Mouse (Mus musculus) MEL (cell line): ENCODE results near the gene Gm49396.

Experiments
- BHLHE40 ChIP-seq: IDR thresholded peaks from 2 replicates; pipeline ENCODE4 v1.6.1; 2012; ENCODE audit warnings: low read depth, mild to moderate bottlenecking, inconsistent platforms, low read length, improper control_type of control experiment, borderline replicate concordance
- CTCF ChIP-seq, 3 experiments: IDR thresholded peaks in 2 of 3; conservative IDR thresholded peaks in 1 of 3; 2 replicates each; pipeline ENCODE4 v1.5.1; 2011 to 2012; ENCODE audit warnings: low read length in 3 of 3, low read depth in 2 of 3, mild to moderate bottlenecking in 2 of 3, improper control_type of control experiment in 1 of 3, inconsistent platforms in 1 of 3, mixed read lengths in 1 of 3, moderate library complexity in 1 of 3; ENCODE audit not compliant: control insufficient read depth in 1 of 3, insufficient read depth in 1 of 3, poor library complexity in 1 of 3, severe bottlenecking in 1 of 3
- EP300 ChIP-seq, 2 experiments: IDR thresholded peaks; 2 replicates each; pipeline ENCODE4 v1.6.1; 2011; ENCODE audit warnings: improper control_type of control experiment in 2 of 2, low read length in 2 of 2, low read depth in 1 of 2, mild to moderate bottlenecking in 1 of 2
- JUND ChIP-seq: IDR thresholded peaks from 2 replicates; pipeline ENCODE4 v1.6.1; 2011; ENCODE audit warnings: low read depth, mild to moderate bottlenecking, improper control_type of control experiment, low read length
- KAT2A ChIP-seq: conservative IDR thresholded peaks from 2 replicates; pipeline ENCODE4 v1.6.1; 2012; ENCODE audit warnings: low read depth, low read length, improper control_type of control experiment, inconsistent platforms
- POLR2A ChIP-seq, 2 experiments: IDR thresholded peaks; 2 replicates each; pipeline ENCODE4 v1.6.1; 2011 to 2012; ENCODE audit warnings: low read length in 2 of 2, mild to moderate bottlenecking in 2 of 2, control low read depth in 1 of 2, improper control_type of control experiment in 1 of 2, low read depth in 1 of 2, moderate library complexity in 1 of 2; ENCODE audit not compliant: control insufficient read depth in 1 of 2, insufficient read depth in 1 of 2, poor library complexity in 1 of 2
- RCOR1 ChIP-seq: IDR thresholded peaks from 2 replicates; pipeline ENCODE4 v1.6.1; 2012; ENCODE audit warnings: low read depth, mild to moderate bottlenecking, inconsistent platforms, low read length, improper control_type of control experiment
- ZKSCAN1 ChIP-seq: IDR thresholded peaks from 2 replicates; pipeline ENCODE4 v1.6.1; 2012; ENCODE audit warnings: low read depth, mild to moderate bottlenecking, inconsistent platforms, low read length, improper control_type of control experiment, moderate library complexity

DNA sequence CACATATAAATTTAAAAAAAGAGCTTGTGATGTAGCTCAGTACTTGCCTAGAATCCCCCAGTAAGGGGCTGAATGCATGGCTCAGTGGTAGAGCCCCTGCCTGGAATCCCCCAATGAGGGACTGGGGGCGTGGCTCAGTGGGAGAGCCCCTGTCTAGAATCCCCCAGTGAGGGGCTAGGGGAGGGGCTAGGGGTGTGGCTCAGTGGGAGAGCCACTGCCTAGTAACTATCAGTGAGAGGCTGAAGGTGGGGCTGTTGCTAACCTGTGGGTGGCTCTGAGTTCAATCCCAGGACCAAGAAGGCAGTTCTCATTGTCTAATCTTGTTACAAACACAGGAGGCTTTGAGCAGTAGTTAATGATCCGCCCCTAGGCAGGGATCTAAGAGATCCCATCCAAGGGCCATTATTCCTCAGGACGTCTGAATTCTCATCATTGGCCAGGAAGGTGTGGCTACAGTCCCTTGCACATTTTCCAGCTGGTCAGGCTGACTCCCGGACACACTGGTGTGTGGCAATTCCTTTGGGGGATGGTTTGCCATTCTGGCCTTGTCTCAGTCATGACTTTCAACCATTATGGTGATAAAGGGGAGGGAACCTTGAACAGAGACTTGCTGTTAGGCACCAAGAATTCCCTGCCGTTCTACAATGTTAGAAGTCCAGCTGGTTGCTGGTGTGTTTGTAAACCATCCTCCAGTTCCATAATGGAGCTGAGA is 52.1 kb downstream of the Gm49396 start:
- TF ChIP-seq ZKSCAN1, result no peak
- no peak for TF ChIP-seq CTCF (IDR thresholded peaks at IDR 0.05 in 2 of 3, conservative IDR thresholded peaks at IDR 0.05 in 1 of 3; ENCODE audit: control insufficient read depth in 1 of 3, insufficient read depth in 1 of 3, low read depth in 2 of 3, low read length in 3 of 3, poor library complexity in 1 of 3, severe bottlenecking in 1 of 3)
- no peak for TF ChIP-seq EP300 (IDR thresholded peaks at IDR 0.05; ENCODE audit: low read depth in 1 of 2, low read length in 2 of 2)
- TF ChIP-seq POLR2A (IDR thresholded peaks at IDR 0.05; ENCODE audit: control insufficient read depth in 1 of 2, insufficient read depth in 1 of 2, low read depth in 1 of 2, low read length in 2 of 2, poor library complexity in 1 of 2), result no peak
- TF ChIP-seq RCOR1, result no peak
- no peak for TF ChIP-seq BHLHE40
- no peak for TF ChIP-seq KAT2A
- no peak for TF ChIP-seq JUND
